11 mouse cellular contexts compared by ENCODE assay signal in the genomic region with DNA sequence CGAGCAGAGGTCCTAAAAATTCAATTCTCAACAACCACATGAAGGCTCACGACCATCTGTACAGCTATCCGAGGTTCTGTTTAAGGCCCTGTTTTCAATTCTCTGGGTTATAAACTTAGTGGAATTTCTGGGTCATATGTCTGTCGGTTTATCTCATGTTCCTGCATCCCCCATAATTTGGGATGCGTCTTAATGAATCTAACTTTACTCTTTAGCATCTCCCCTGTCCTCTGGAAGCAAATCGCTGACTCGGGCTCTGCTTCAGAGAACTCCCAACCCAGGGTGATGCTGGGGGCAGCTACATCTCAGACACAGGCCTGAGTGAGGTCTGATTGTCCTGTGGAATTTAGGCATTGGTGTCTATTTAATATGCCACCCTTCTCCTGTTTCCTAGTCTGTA. TPM values are rescaled to one million over a fixed set of nuclear protein-coding genes. Genes with fewer than 3 reads are reported as not detected.
DNase-seq lines count a peak whose midpoint lies in the region; ATAC-seq lines count a peak whose summit lies in the region.
"Had no signal": no experiment of that assay in that cellular context is flagged by ENCODE, and none has a peak within 500 bp of the region (broad histone marks: within the 10 kb centered on the region; RNA-seq: fewer than 3 reads in every experiment).

No protein-coding gene starts in this region.

- no peak for DNase-seq in embryonic facial prominence, embryonic 10.5 days (ENCODE audit: low spot score)
- no peak for DNase-seq in kidney, postnatal 10 days
- DNase-seq in lung, postnatal 10 days = no peak
- DNase-seq in layer of hippocampus, adult 18-20 months (ENCODE audit: low spot score in 2 of 2) = no peak

- no peaks in the 10 kb centered on the region for H3K9me3 ChIP-seq in embryonic facial prominence, embryonic 12.5 days
- H3K9me3 ChIP-seq in embryonic facial prominence, embryonic 10.5 days = no peaks in the 10 kb centered on the region
- H3K9me3 ChIP-seq in kidney, embryonic 14.5 days (ENCODE audit: control insufficient read depth, low read length) = no peaks in the 10 kb centered on the region
- no peaks in the 10 kb centered on the region for H3K9me3 ChIP-seq in lung, embryonic 16.5 days (ENCODE audit: control insufficient read depth, low read length)
- H3K9me3 ChIP-seq in hindbrain, embryonic 16.5 days (ENCODE audit: control insufficient read depth, low read length) = no peaks in the 10 kb centered on the region
- H3K9me3 ChIP-seq: megakaryocyte, embryonic 14.5 days had no signal

- WGBS in embryonic facial prominence, embryonic 12.5 days = 74% methylated on average over 7 of the region's 7 CpGs
- 77% methylated on average over 7 of the region's 7 CpGs for WGBS in embryonic facial prominence, embryonic 10.5 days
- WGBS in kidney, embryonic 14.5 days = 48% methylated on average over 7 of the region's 7 CpGs
- 74% methylated on average over 7 of the region's 7 CpGs for WGBS in lung, embryonic 16.5 days
- 81% methylated on average over 7 of the region's 7 CpGs for WGBS in hindbrain, embryonic 16.5 days

- H3K9ac ChIP-seq in embryonic facial prominence, embryonic 12.5 days = no peak overlapping the region
- no peak overlapping the region for H3K9ac ChIP-seq in kidney, embryonic 14.5 days (ENCODE audit: low read depth, low read length)
- no peak overlapping the region for H3K9ac ChIP-seq in lung, embryonic 16.5 days (ENCODE audit: low read length)
- H3K9ac ChIP-seq in hindbrain, embryonic 16.5 days (ENCODE audit: low read depth, low read length) = no peak overlapping the region

- H3K27me3 ChIP-seq in embryonic facial prominence, embryonic 12.5 days = no peaks in the 10 kb centered on the region
- H3K27me3 ChIP-seq in embryonic facial prominence, embryonic 10.5 days (replicated peaks; ENCODE audit: low read depth, poor library complexity, severe bottlenecking) = no peaks in the 10 kb centered on the region
- no peaks in the 10 kb centered on the region; the same call in 1 of the 2 replicates for H3K27me3 ChIP-seq in kidney, embryonic 14.5 days (ENCODE audit: control insufficient read depth, insufficient read depth, low read length)
- H3K27me3 ChIP-seq in lung, embryonic 16.5 days (ENCODE audit: control insufficient read depth, insufficient read depth, low read depth, low read length) = no peaks in the 10 kb centered on the region; the same call in 1 of the 2 replicates
- no peaks in the 10 kb centered on the region for H3K27me3 ChIP-seq in hindbrain, embryonic 16.5 days (replicated peaks; ENCODE audit: control insufficient read depth, insufficient read depth, low read length)

- H3K4me1 ChIP-seq in embryonic facial prominence, embryonic 12.5 days = no peaks in the 10 kb centered on the region; the same call in 1 of the 2 replicates
- H3K4me1 ChIP-seq in embryonic facial prominence, embryonic 10.5 days = no peaks in the 10 kb centered on the region
- no peaks in the 10 kb centered on the region for H3K4me1 ChIP-seq in kidney, embryonic 14.5 days (ENCODE audit: control insufficient read depth, insufficient read depth, low read length)
- no peaks in the 10 kb centered on the region; the same call in 1 of the 2 replicates for H3K4me1 ChIP-seq in lung, embryonic 16.5 days (replicated peaks; ENCODE audit: control insufficient read depth, insufficient read depth, low read length)
- H3K4me1 ChIP-seq in hindbrain, embryonic 16.5 days (ENCODE audit: control insufficient read depth, insufficient read depth, low read depth, low read length) = no peaks in the 10 kb centered on the region

- peak overlapping the region; percentile 43; the same call in 1 of the 2 replicates for H3K4me2 ChIP-seq in embryonic facial prominence, embryonic 12.5 days (replicated peaks)
- H3K4me2 ChIP-seq in kidney, embryonic 14.5 days (replicated peaks; ENCODE audit: low read depth, low read length) = peak overlapping the region; percentile 41; the same call in 1 of the 2 replicates
- peak overlapping the region; percentile 55; the same call in 1 of the 2 replicates for H3K4me2 ChIP-seq in lung, embryonic 16.5 days (ENCODE audit: low read depth, low read length)
- H3K4me2 ChIP-seq in hindbrain, embryonic 16.5 days (ENCODE audit: low read length) = no peak overlapping the region

- H3K4me3 ChIP-seq in embryonic facial prominence, embryonic 12.5 days = no peak overlapping the region
- H3K4me3 ChIP-seq in embryonic facial prominence, embryonic 10.5 days = no peak overlapping the region
- no peak overlapping the region for H3K4me3 ChIP-seq in kidney, embryonic 14.5 days (ENCODE audit: low read length)
- H3K4me3 ChIP-seq in lung, embryonic 16.5 days (ENCODE audit: low read length) = no peak overlapping the region
- no peak overlapping the region for H3K4me3 ChIP-seq in hindbrain, embryonic 16.5 days (ENCODE audit: low read length)

- H3K27ac ChIP-seq in embryonic facial prominence, embryonic 12.5 days = no peak overlapping the region
- H3K27ac ChIP-seq in embryonic facial prominence, embryonic 10.5 days (replicated peaks) = no peak overlapping the region
- no peak overlapping the region for H3K27ac ChIP-seq in kidney, embryonic 14.5 days (ENCODE audit: low read depth, low read length)
- H3K27ac ChIP-seq in lung, embryonic 16.5 days (ENCODE audit: low read length) = no peak overlapping the region
- no peak overlapping the region for H3K27ac ChIP-seq in hindbrain, embryonic 16.5 days (ENCODE audit: low read depth, low read length)
- H3K27ac ChIP-seq: hindbrain, postnatal 0 days had no signal

- no peak for ATAC-seq in embryonic facial prominence, embryonic 12.5 days (ENCODE audit: insufficient number of reproducible peaks, insufficient read depth, low FRiP score, low TSS enrichment)
- no peak for ATAC-seq in kidney, embryonic 14.5 days (ENCODE audit: low FRiP score, low TSS enrichment)
- no peak for ATAC-seq in lung, embryonic 16.5 days (ENCODE audit: low read depth)
- ATAC-seq in hindbrain, embryonic 16.5 days = no peak

- no peaks in the 10 kb centered on the region for H3K36me3 ChIP-seq in embryonic facial prominence, embryonic 12.5 days
- no peaks in the 10 kb centered on the region for H3K36me3 ChIP-seq in embryonic facial prominence, embryonic 10.5 days (replicated peaks)
- no peaks in the 10 kb centered on the region for H3K36me3 ChIP-seq in kidney, embryonic 14.5 days (ENCODE audit: control insufficient read depth, insufficient read depth, low read length)
- H3K36me3 ChIP-seq in lung, embryonic 16.5 days (ENCODE audit: control insufficient read depth, insufficient read depth, low read length) = no peaks in the 10 kb centered on the region
- H3K36me3 ChIP-seq in hindbrain, embryonic 16.5 days (ENCODE audit: control insufficient read depth, insufficient read depth, low read length) = no peaks in the 10 kb centered on the region

RNA-seq across cellular contexts. Expression of a gene that starts 14.0 kb away (rescaled TPM):
- 5.9 and 6.8 TPM in 2 replicates for polyA plus RNA-seq in embryonic facial prominence, embryonic 12.5 days (2016; fragmentation: Nextera tagmentation; extraction: Ambion mirVana)
- polyA plus RNA-seq in embryonic facial prominence, embryonic 10.5 days (2016; fragmentation: Nextera tagmentation; extraction: Ambion mirVana) = 3.5 and 3.6 TPM in 2 replicates
- polyA plus RNA-seq in kidney, embryonic 14.5 days (2014; fragmentation: Nextera tagmentation; extraction: Ambion mirVana) = 3.9 and 4.2 TPM in 2 replicates
- polyA plus RNA-seq in lung, embryonic 16.5 days (2015; fragmentation: Nextera tagmentation; extraction: Ambion mirVana) = 23.4 and 30.2 TPM in 2 replicates
- under 1 TPM; 0.20 to 0.28 TPM for total RNA-seq in layer of hippocampus, adult 18-20 months (2021)
- 4.7 and 6.2 TPM in 2 replicates for polyA plus RNA-seq in hindbrain, embryonic 16.5 days (2015; fragmentation: Nextera tagmentation; extraction: Ambion mirVana)
- polyA plus RNA-seq: activated CD4-positive, CD25-positive, alpha-beta regulatory T cell, adult 4 months had no signal
